Mouse (Mus musculus) liver, embryonic 15.5 days (tissue): ENCODE measurements around the gene Nomo1. TPM values are rescaled to one million over a fixed set of nuclear protein-coding genes. Genes with fewer than 3 reads are reported as not detected.

Source experiments
- ATAC-seq: fragments of 200-750 bp; cut with Nextera tagmentation; 2 replicates; pipeline ENCODE4 v1.8.0; 2017; ENCODE audit warnings: moderate number of reproducible peaks, mild to moderate bottlenecking, moderate library complexity; ENCODE audit not compliant: insufficient read depth
- H3K27ac ChIP-seq: fragments of 300-500 bp; sonication (generic); replicated peaks from 2 replicates; pipeline ENCODE4 v1.5.1; 2015; ENCODE audit warnings: mild to moderate bottlenecking, inconsistent platforms
- H3K27me3 ChIP-seq: fragments of 300-500 bp; sonication (generic); 2 replicates; pipeline ENCODE4 v1.6.1; 2015; ENCODE audit warnings: mild to moderate bottlenecking, inconsistent platforms
- H3K36me3 ChIP-seq: fragments of 300-500 bp; sonication (generic); replicated peaks from 2 replicates; pipeline ENCODE4 v1.6.1; 2015; ENCODE audit warnings: moderate library complexity, mild to moderate bottlenecking, inconsistent platforms
- H3K4me1 ChIP-seq: fragments of 300-500 bp; sonication (generic); replicated peaks from 2 replicates; pipeline ENCODE4 v1.6.1; 2015; ENCODE audit warnings: inconsistent platforms
- H3K4me2 ChIP-seq: fragments of 300-500 bp; sonication (generic); 2 replicates; pipeline ENCODE4 v1.6.1; 2015; ENCODE audit warnings: moderate library complexity, mild to moderate bottlenecking, inconsistent platforms
- H3K4me3 ChIP-seq: fragments of 300-500 bp; sonication (generic); replicated peaks from 2 replicates; pipeline ENCODE4 v1.5.1; 2015; ENCODE audit warnings: mild to moderate bottlenecking, inconsistent platforms
- H3K9ac ChIP-seq: fragments of 300-500 bp; sonication (generic); 2 replicates; pipeline ENCODE4 v1.6.1; 2015; ENCODE audit warnings: moderate library complexity, mild to moderate bottlenecking, inconsistent platforms
- H3K9me3 ChIP-seq: fragments of 300-500 bp; sonication (generic); replicated peaks from 2 replicates; pipeline ENCODE4 v1.6.1; 2016; ENCODE audit warnings: inconsistent platforms
- WGBS: fragments of 180-500 bp; shearing (Covaris S2); methylation state at CpG from one replicate; pipeline ENCODE4 v1.1.7; 2015; ENCODE audit warnings: mixed read lengths; ENCODE audit not compliant: insufficient replicate concordance; 5-methylcytosine and 5-hydroxymethylcytosine counted together
- polyA plus RNA-seq: library from polyadenylated mRNA; unstranded; fragments of >200 nt; fragmentation: Nextera tagmentation; extraction: Ambion mirVana; gene quantifications from 2 replicates; pipeline ENCODE4 v1.2.1, GENCODE M21; 2015

The Nomo1 gene
- polyA plus RNA-seq, 1 experiment from 2014 or later, result 22.5 TPM

- H3K27me3 ChIP-seq, result peaks cover 29% of the 10 kb centered on the region
- ATAC-seq, result 0 out of 2 replicates have a peak, but pooled peaks have one; percentile 44
- under 1% methylated on average over 34 of the region's 34 CpGs for WGBS
Observed at GRCm38 (mm10) chr7:46100563-46100962, 67.1 kb downstream of the Nomo1 start, which contains the start of gene Kcnj11. TSS of gene Kcnj11 (minus strand) at chr7:46100764.

GRCm38 (mm10) chr7:46103075-46103591, 69.6 kb downstream of the Nomo1 start:
- Histone ChIP-seq H3K4me3 (no peak overlapping the region), H3K27ac (no peak overlapping the region), H3K36me3 (no peaks in the 10 kb centered on the region), H3K27me3 (peaks cover 26% of the 10 kb centered on the region), H3K4me2 (no peak overlapping the region), H3K9me3 (no peaks in the 10 kb centered on the region), H3K9ac (no peak overlapping the region), H3K4me1 (peaks cover 6% of the 10 kb centered on the region)
- no peak for ATAC-seq
- WGBS, result 64% methylated on average over 8 of the region's 8 CpGs

More at GRCm38 (mm10) chr7:46100563-46100962, 67.1 kb downstream of the Nomo1 start, which contains the start of gene Kcnj11:
- peak within 1 kb of the TSS; percentile 68 for H3K4me2 ChIP-seq
- H3K4me1 ChIP-seq, result peaks cover 6% of the 10 kb centered on the region
- H3K9me3 ChIP-seq, result no peaks in the 10 kb centered on the region
- peak within 1 kb of the TSS; percentile 50 for H3K4me3 ChIP-seq
- no peak within 1 kb of the TSS for H3K9ac ChIP-seq
- H3K27ac ChIP-seq, result no peak within 1 kb of the TSS
- H3K36me3 ChIP-seq, result no peaks in the 10 kb centered on the region

- 73% methylated on average over 8 of the region's 8 CpGs for WGBS
- no peaks in the 10 kb centered on the region for H3K36me3 ChIP-seq
- H3K27me3 ChIP-seq, result peaks cover 21% of the 10 kb centered on the region
- H3K4me2 ChIP-seq, result no peak overlapping the region
- no peak overlapping the region for H3K27ac ChIP-seq
- no peak overlapping the region for H3K9ac ChIP-seq
- no peak overlapping the region for H3K4me3 ChIP-seq
- no peaks in the 10 kb centered on the region for H3K9me3 ChIP-seq
- ATAC-seq, result no peak
- peaks cover 6% of the 10 kb centered on the region for H3K4me1 ChIP-seq
Observed at GRCm38 (mm10) chr7:46103771-46104170, 70.3 kb downstream of the Nomo1 start.

- no peak overlapping the region for H3K4me3 ChIP-seq
- no peaks in the 10 kb centered on the region for H3K9me3 ChIP-seq
- H3K4me1 ChIP-seq, result peaks cover 6% of the 10 kb centered on the region
- no peak overlapping the region for H3K4me2 ChIP-seq
- WGBS, result 68% methylated on average over 27 of the region's 27 CpGs
- H3K36me3 ChIP-seq, result no peaks in the 10 kb centered on the region
- H3K27me3 ChIP-seq, result peaks cover 15% of the 10 kb centered on the region
- no peak for ATAC-seq
- H3K9ac ChIP-seq, result no peak overlapping the region
- no peak overlapping the region for H3K27ac ChIP-seq
Observed at GRCm38 (mm10) chr7:46104256-46104915, 70.9 kb downstream of the Nomo1 start.

GRCm38 (mm10) chr7:46105484-46105883, 72.0 kb downstream of the Nomo1 start:
- Histone ChIP-seq H3K27me3 (peaks cover 4% of the 10 kb centered on the region), H3K4me1 (peaks cover 4% of the 10 kb centered on the region), H3K27ac (no peak overlapping the region), H3K9me3 (no peaks in the 10 kb centered on the region), H3K4me2 (no peak overlapping the region), H3K9ac (no peak overlapping the region), H3K4me3 (no peak overlapping the region), H3K36me3 (no peaks in the 10 kb centered on the region)
- no peak for ATAC-seq
- WGBS, result 72% methylated on average over 7 of the region's 7 CpGs

GRCm38 (mm10) chr7:46110079-46110478, 76.6 kb downstream of the Nomo1 start:
- no peak overlapping the region for H3K4me3 ChIP-seq
- no peaks in the 10 kb centered on the region for H3K4me1 ChIP-seq
- no peak overlapping the region for H3K27ac ChIP-seq
- H3K9me3 ChIP-seq, result no peaks in the 10 kb centered on the region
- WGBS, result 51% methylated on average over 3 of the region's 3 CpGs
- no peaks in the 10 kb centered on the region for H3K36me3 ChIP-seq
- H3K9ac ChIP-seq, result no peak overlapping the region
- ATAC-seq, result no peak
- no peaks in the 10 kb centered on the region for H3K27me3 ChIP-seq
- H3K4me2 ChIP-seq, result no peak overlapping the region

- Histone ChIP-seq H3K27ac (no peak overlapping the region), H3K9me3 (no peaks in the 10 kb centered on the region), H3K36me3 (no peaks in the 10 kb centered on the region), H3K27me3 (no peaks in the 10 kb centered on the region), H3K4me1 (no peaks in the 10 kb centered on the region), H3K4me2 (no peak overlapping the region), H3K9ac (no peak overlapping the region), H3K4me3 (no peak overlapping the region)
- no peak for ATAC-seq
- 65% methylated on average over 15 of the region's 15 CpGs for whole genome bisulfite sequencing
Observed at GRCm38 (mm10) chr7:46111212-46111817, 77.8 kb downstream of the Nomo1 start.

- H3K9ac ChIP-seq, result no peak overlapping the region
- no peak overlapping the region for H3K27ac ChIP-seq
- H3K36me3 ChIP-seq, result no peaks in the 10 kb centered on the region
- 44% methylated on average over 6 of the region's 6 CpGs for WGBS
- no peak overlapping the region for H3K4me3 ChIP-seq
- H3K27me3 ChIP-seq, result no peaks in the 10 kb centered on the region
- H3K4me1 ChIP-seq, result no peaks in the 10 kb centered on the region
- no peaks in the 10 kb centered on the region for H3K9me3 ChIP-seq
- ATAC-seq, result no peak
- H3K4me2 ChIP-seq, result no peak overlapping the region
Observed at GRCm38 (mm10) chr7:46111938-46112337, 78.4 kb downstream of the Nomo1 start.

GRCm38 (mm10) chr7:46113435-46113834, 79.9 kb downstream of the Nomo1 start:
- Histone ChIP-seq H3K9ac (no peak overlapping the region), H3K4me2 (no peak overlapping the region), H3K36me3 (no peaks in the 10 kb centered on the region), H3K9me3 (no peaks in the 10 kb centered on the region), H3K27ac (no peak overlapping the region), H3K4me1 (no peaks in the 10 kb centered on the region), H3K27me3 (no peaks in the 10 kb centered on the region), H3K4me3 (no peak overlapping the region)
- ATAC-seq, result no peak
- 59% methylated on average over 3 of the region's 3 CpGs for WGBS

GRCm38 (mm10) chr7:46116118-46116581, 82.7 kb downstream of the Nomo1 start:
- no peak overlapping the region for H3K27ac ChIP-seq
- H3K36me3 ChIP-seq, result no peaks in the 10 kb centered on the region
- H3K4me3 ChIP-seq, result no peak overlapping the region
- no peak overlapping the region for H3K9ac ChIP-seq
- 43% methylated on average over 10 of the region's 10 CpGs for WGBS
- H3K9me3 ChIP-seq, result no peaks in the 10 kb centered on the region
- no peak for ATAC-seq
- no peaks in the 10 kb centered on the region for H3K4me1 ChIP-seq
- H3K27me3 ChIP-seq, result no peaks in the 10 kb centered on the region
- no peak overlapping the region for H3K4me2 ChIP-seq

GRCm38 (mm10) chr7:46117035-46117434, 83.5 kb downstream of the Nomo1 start:
- no peak overlapping the region for H3K4me3 ChIP-seq
- no peaks in the 10 kb centered on the region for H3K27me3 ChIP-seq
- no peak overlapping the region for H3K27ac ChIP-seq
- H3K4me1 ChIP-seq, result no peaks in the 10 kb centered on the region
- ATAC-seq, result no peak
- H3K36me3 ChIP-seq, result no peaks in the 10 kb centered on the region
- H3K4me2 ChIP-seq, result no peak overlapping the region
- H3K9ac ChIP-seq, result no peak overlapping the region
- H3K9me3 ChIP-seq, result no peaks in the 10 kb centered on the region
- WGBS, result 88% methylated on average over 16 of the region's 16 CpGs
